Mouse (Mus musculus) hindbrain, embryonic 15.5 days (tissue): ENCODE measurements around the gene Nol8. TPM values are rescaled to one million over a fixed set of nuclear protein-coding genes. Genes with fewer than 3 reads are reported as not detected.

Experiments used
- ATAC-seq: fragments of 200-750 bp; cut with Nextera tagmentation; 2 replicates; pipeline ENCODE4 v1.8.0; 2017; ENCODE audit warnings: low read depth, moderate number of reproducible peaks, moderate TSS enrichment; ENCODE audit not compliant: low FRiP score
- H3K27ac ChIP-seq: fragments of 300-500 bp; sonication (generic); replicated peaks from 2 replicates; pipeline ENCODE4 v1.5.1; 2015; ENCODE audit warnings: mild to moderate bottlenecking, inconsistent platforms
- H3K27me3 ChIP-seq: fragments of 300-500 bp; sonication (generic); 2 replicates; pipeline ENCODE4 v1.6.1; 2015; ENCODE audit warnings: control low read depth, inconsistent platforms
- H3K36me3 ChIP-seq: fragments of 300-500 bp; sonication (generic); 2 replicates; pipeline ENCODE4 v1.6.1; 2015; ENCODE audit warnings: control low read depth, inconsistent platforms
- H3K4me1 ChIP-seq: fragments of 300-500 bp; sonication (generic); replicated peaks from 2 replicates; pipeline ENCODE4 v1.6.1; 2015; ENCODE audit warnings: control low read depth, inconsistent platforms
- H3K4me2 ChIP-seq: fragments of 300-500 bp; sonication (generic); 2 replicates; pipeline ENCODE4 v1.6.1; 2015; ENCODE audit warnings: moderate library complexity, mild to moderate bottlenecking, inconsistent platforms
- H3K4me3 ChIP-seq: fragments of 300-500 bp; sonication (generic); 2 replicates; pipeline ENCODE4 v1.5.1; 2015; ENCODE audit warnings: mild to moderate bottlenecking, inconsistent platforms
- H3K9ac ChIP-seq: fragments of 300-500 bp; sonication (generic); 2 replicates; pipeline ENCODE4 v1.6.1; 2015; ENCODE audit warnings: inconsistent platforms
- H3K9me3 ChIP-seq: fragments of 300-500 bp; sonication (generic); 2 replicates; pipeline ENCODE4 v1.6.1; 2016; ENCODE audit warnings: control low read depth, inconsistent platforms
- WGBS: fragments of 180-500 bp; shearing (Covaris S2); methylation state at CpG from one replicate; pipeline ENCODE4 v1.1.7; 2015; 5-methylcytosine and 5-hydroxymethylcytosine counted together
- polyA plus RNA-seq: library from polyadenylated mRNA; unstranded; fragments of >200 nt; fragmentation: Nextera tagmentation; extraction: Ambion mirVana; gene quantifications from 2 replicates; pipeline ENCODE4 v1.2.1, GENCODE M21; 2015

Gene Nol8
- polyA plus RNA-seq, 1 experiment from 2014 or later: 15.0 TPM

DNA sequence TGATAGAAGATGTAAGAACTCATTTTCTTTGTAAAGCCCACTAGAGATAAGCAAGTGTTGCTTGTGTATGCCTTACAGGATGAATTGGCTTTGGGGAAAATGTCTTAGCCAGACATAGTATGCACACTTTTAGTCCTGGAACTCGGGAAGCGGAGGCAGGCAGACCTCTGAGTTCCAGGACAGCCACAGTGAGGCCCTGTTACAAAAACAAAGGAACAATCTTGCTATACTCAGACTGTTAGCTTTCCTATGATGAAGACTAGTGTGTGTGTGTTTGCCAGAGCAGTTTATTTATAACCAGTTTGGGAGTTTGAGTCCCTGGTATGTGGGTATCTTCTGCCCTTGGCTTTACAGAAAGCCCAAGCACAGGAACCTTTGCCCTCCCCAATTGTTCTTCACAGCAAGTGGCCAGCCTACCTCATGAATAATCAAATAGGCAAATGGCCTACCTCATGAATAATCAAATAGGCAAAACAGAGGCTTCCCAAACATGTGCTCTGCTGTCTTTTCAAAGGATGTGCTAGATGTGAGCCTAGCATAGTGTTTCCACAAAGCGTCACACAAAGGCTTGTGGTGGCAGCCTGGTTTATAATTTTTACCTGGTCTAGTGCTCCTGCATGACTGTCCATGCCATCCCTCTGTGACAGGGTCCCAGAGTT lies 53.3 kb downstream of the Nol8 start:
- Histone ChIP-seq H3K4me3 (no peak overlapping the region), H3K9ac (no peak overlapping the region), H3K27ac (no peak overlapping the region; the same call in 1 of the 2 replicates), H3K36me3 (peaks cover 79% of the 10 kb centered on the region), H3K4me1 (no peaks in the 10 kb centered on the region), H3K9me3 (no peaks in the 10 kb centered on the region), H3K27me3 (no peaks in the 10 kb centered on the region), H3K4me2 (no peak overlapping the region)
- WGBS: 39% methylated on average over 3 of the region's 3 CpGs
- ATAC-seq: no peak

GRCm38 (mm10) chr13:49708311-49708710 lies 55.4 kb downstream of the Nol8 start:
- 91% methylated on average over 8 of the region's 8 CpGs for WGBS
- Histone ChIP-seq H3K36me3 (peaks cover 73% of the 10 kb centered on the region), H3K27me3 (no peaks in the 10 kb centered on the region), H3K4me1 (no peaks in the 10 kb centered on the region), H3K4me2 (no peak overlapping the region), H3K9ac (no peak overlapping the region), H3K27ac (no peak overlapping the region), H3K4me3 (no peak overlapping the region), H3K9me3 (no peaks in the 10 kb centered on the region)
- no peak for ATAC-seq

GRCm38 (mm10) chr13:49712047-49712721 lies 59.3 kb downstream of the Nol8 start:
- no peaks in the 10 kb centered on the region for H3K4me1 ChIP-seq
- no peak overlapping the region for H3K9ac ChIP-seq
- WGBS: 94% methylated on average over 12 of the region's 12 CpGs
- H3K4me2 ChIP-seq: no peak overlapping the region
- H3K4me3 ChIP-seq: no peak overlapping the region
- peaks cover 73% of the 10 kb centered on the region for H3K36me3 ChIP-seq
- no peaks in the 10 kb centered on the region for H3K27me3 ChIP-seq
- H3K9me3 ChIP-seq: no peaks in the 10 kb centered on the region
- no peak for ATAC-seq
- H3K27ac ChIP-seq: no peak overlapping the region

GRCm38 (mm10) chr13:49719310-49719709 lies 66.4 kb downstream of the Nol8 start:
- peaks cover 95% of the 10 kb centered on the region for H3K36me3 ChIP-seq
- ATAC-seq: no peak
- WGBS: 94% methylated on average over 3 of the region's 3 CpGs
- H3K27ac ChIP-seq: no peak overlapping the region
- H3K27me3 ChIP-seq: no peaks in the 10 kb centered on the region
- no peaks in the 10 kb centered on the region for H3K4me1 ChIP-seq
- no peaks in the 10 kb centered on the region for H3K9me3 ChIP-seq
- H3K4me2 ChIP-seq: no peak overlapping the region
- H3K9ac ChIP-seq: no peak overlapping the region
- H3K4me3 ChIP-seq: no peak overlapping the region

Other genes with a start within 250 kb of the Nol8 start
- 12.3 and 13.2 TPM in 2 replicates for gene Ippk, start 231.8 kb upstream of the Nol8 start, polyA plus RNA-seq
- gene Tes3-ps, start 159.8 kb upstream of the Nol8 start, polyA plus RNA-seq: 0.30 and 0.39 TPM in 2 replicates
- gene Ecm2, start 148.3 kb upstream of the Nol8 start, polyA plus RNA-seq: 2.6 and 2.7 TPM in 2 replicates
- 0.70 and 1.2 TPM in 2 replicates for gene Aspn, start 108.6 kb upstream of the Nol8 start, polyA plus RNA-seq
- 0.54 and 0.88 TPM in 2 replicates for gene Omd, start 70.6 kb upstream of the Nol8 start, polyA plus RNA-seq
- gene Ogn, start 45.0 kb upstream of the Nol8 start, polyA plus RNA-seq: 9.8 and 13.6 TPM in 2 replicates
- gene Cenpp, start 293 bp upstream of the Nol8 start, polyA plus RNA-seq: 7.1 and 8.5 TPM in 2 replicates
- gene Iars, start 29.0 kb downstream of the Nol8 start, polyA plus RNA-seq: 49.9 and 52.3 TPM in 2 replicates
- not detected in 2 replicates for gene Gm30302, start 145.9 kb downstream of the Nol8 start, polyA plus RNA-seq